Mouse (Mus musculus): ENCODE results near the gene Hoxd8.

- TF ChIP-seq POLR2A (IDR thresholded peaks at IDR 0.05; ENCODE audit: borderline replicate concordance, control insufficient read depth, low read depth, low read length) (no peak), CTCF (IDR thresholded peaks at IDR 0.05; ENCODE audit: control insufficient read depth, insufficient read depth, low read length) (no peak)
These were observed 10.5 kb downstream of the Hoxd8 start for GRCm38 (mm10) chr2:74714881-74715280.

Measured in bone marrow, adult 2 months (tissue).